11 mouse cellular contexts compared by ENCODE assay signal in genomic region chr13:28782081-28782480, GRCm38 (mm10).
DNase-seq lines count a peak whose midpoint lies in the region; ATAC-seq and TF ChIP-seq lines count a peak whose summit lies in the region.
"Had no signal": no experiment of that assay in that cellular context is flagged by ENCODE, and none has a peak within 500 bp of the region (broad histone marks: within the 10 kb centered on the region; RNA-seq: fewer than 3 reads in every experiment).

No protein-coding gene starts in this region.

- WGBS in forebrain, postnatal 0 days, result 14% methylated on average over 5 of the region's 5 CpGs
- 6% methylated on average over 5 of the region's 5 CpGs for WGBS in midbrain, embryonic 11.5 days

- H3K9me3 ChIP-seq in E14TG2a.4 (ENCODE audit: low read length), result no peaks in the 10 kb centered on the region
- no peaks in the 10 kb centered on the region for H3K9me3 ChIP-seq in forebrain, postnatal 0 days (ENCODE audit: low read length)
- no peaks in the 10 kb centered on the region for H3K9me3 ChIP-seq in midbrain, embryonic 11.5 days (ENCODE audit: control insufficient read depth, low read length)

- peak overlapping the region; percentile 46 for H3K27ac ChIP-seq in forebrain, postnatal 0 days (ENCODE audit: low read depth, low read length)
- H3K27ac ChIP-seq in midbrain, embryonic 11.5 days (ENCODE audit: low read depth, low read length), result peak overlapping the region; percentile 93

- H3K27me3 ChIP-seq in E14TG2a.4 (ENCODE audit: insufficient read depth, low read length), result no peaks in the 10 kb centered on the region
- no peaks in the 10 kb centered on the region for H3K27me3 ChIP-seq in forebrain, postnatal 0 days (ENCODE audit: insufficient read depth, low read length)
- no peaks in the 10 kb centered on the region for H3K27me3 ChIP-seq in midbrain, embryonic 11.5 days (ENCODE audit: control insufficient read depth, insufficient read depth, low read length)

- peaks cover 76% of the 10 kb centered on the region for H3K4me1 ChIP-seq in E14TG2a.4 (replicated peaks; ENCODE audit: low read depth, low read length)
- H3K4me1 ChIP-seq in forebrain, postnatal 0 days (ENCODE audit: insufficient read depth), result peaks cover 21% of the 10 kb centered on the region; the same call in 1 of the 2 replicates
- H3K4me1 ChIP-seq in midbrain, embryonic 11.5 days (ENCODE audit: control insufficient read depth, insufficient read depth, low read length), result peaks cover 57% of the 10 kb centered on the region

- H3K4me2 ChIP-seq in forebrain, postnatal 0 days (ENCODE audit: low read depth), result no peak overlapping the region
- H3K4me2 ChIP-seq in midbrain, embryonic 11.5 days, result peak overlapping the region; percentile 26

- H3K4me3 ChIP-seq in E14TG2a.4 (replicated peaks; ENCODE audit: low read length), result peak overlapping the region; percentile 32; the same call in 1 of the 2 replicates
- H3K4me3 ChIP-seq in forebrain, postnatal 0 days (ENCODE audit: low read depth, low read length), result no peak overlapping the region
- no peak overlapping the region for H3K4me3 ChIP-seq in midbrain, embryonic 11.5 days (ENCODE audit: low read depth, low read length)

- no peak for TF ChIP-seq CTCF in E14TG2a.4 (conservative IDR thresholded peaks at IDR 0.05; ENCODE audit: low read length)
- TF ChIP-seq CTCF in forebrain, postnatal 0 days (IDR thresholded peaks at IDR 0.05; ENCODE audit: low read depth), result no peak

- H3K9ac ChIP-seq in forebrain, postnatal 0 days, result no peak overlapping the region
- peak overlapping the region; percentile 48 for H3K9ac ChIP-seq in midbrain, embryonic 11.5 days (ENCODE audit: low read length)

- H3K36me3 ChIP-seq in E14TG2a.4 (ENCODE audit: insufficient read depth, low read length), result no peaks in the 10 kb centered on the region
- no peaks in the 10 kb centered on the region for H3K36me3 ChIP-seq in forebrain, postnatal 0 days (ENCODE audit: insufficient read depth)
- no peaks in the 10 kb centered on the region for H3K36me3 ChIP-seq in midbrain, embryonic 11.5 days (ENCODE audit: control insufficient read depth, insufficient read depth, low read length)

- ATAC-seq in common myeloid progenitor, adult 5-6 weeks (replicated peaks; ENCODE audit: low read depth, poor library complexity, severe bottlenecking), result peak; percentile 46
- ATAC-seq in forebrain, postnatal 0 days, result peak; percentile 46; the same call in 1 of the 2 replicates
- peak; percentile 55 for ATAC-seq in midbrain, embryonic 11.5 days (ENCODE audit: low FRiP score)

- peak; percentile 56 for DNase-seq in forebrain, postnatal 0 days
- DNase-seq in midbrain, embryonic 11.5 days (ENCODE audit: low spot score, missing footprints), result peak; percentile 95
- no peak for DNase-seq in gastrocnemius, adult 8-10 months (ENCODE audit: low spot score in 2 of 2)
- DNase-seq in liver, result no peak
- DNase-seq in adrenal gland, postnatal 10 days, result no peak
- no peak for DNase-seq in left cerebral cortex, adult 9 months (ENCODE audit: low spot score in 2 of 2)
- DNase-seq: adrenal gland, adult 2 months; cerebellum, adult 9-10 months; heart, postnatal 14 days had no signal

Comparison
In these comparisons a context has a peak if more than half of its experiments do, and no peak if none do; other contexts are left out.
1. DNase-seq: peak in forebrain, postnatal 0 days (single experiment) and midbrain, embryonic 11.5 days (single experiment); none in gastrocnemius, adult 8-10 months (0 of 2), liver (single experiment), adrenal gland, postnatal 10 days (single experiment) and left cerebral cortex, adult 9 months (0 of 2).
2. Peak in every context shown above with its lines, with median percentiles within 50 percentile points of each other: ATAC-seq.